Mouse (Mus musculus) kidney, embryonic 14.5 days (tissue): ENCODE data around the gene Ghr. TPM values are rescaled to one million over a fixed set of nuclear protein-coding genes. Genes with fewer than 3 reads are reported as not detected.

Experiments
- ATAC-seq: fragments of 200-750 bp; cut with Nextera tagmentation; 2 replicates; pipeline ENCODE4 v1.8.0; 2017; ENCODE audit warnings: moderate number of reproducible peaks, mild to moderate bottlenecking, moderate TSS enrichment, moderate library complexity; ENCODE audit not compliant: low FRiP score, low TSS enrichment
- H3K27ac ChIP-seq: fragments of 300-500 bp; sonication (generic); 2 replicates; pipeline ENCODE4 v1.5.1; 2014; ENCODE audit warnings: low read depth, mild to moderate bottlenecking, low read length, moderate library complexity, mixed read lengths
- H3K27me3 ChIP-seq: fragments of 300-500 bp; sonication (generic); 2 replicates; pipeline ENCODE4 v1.6.1; 2014; ENCODE audit warnings: mild to moderate bottlenecking, low read length; ENCODE audit not compliant: control insufficient read depth, insufficient read depth
- H3K36me3 ChIP-seq: fragments of 300-500 bp; sonication (generic); 2 replicates; pipeline ENCODE4 v1.6.1; 2014; ENCODE audit warnings: low read length, mixed read lengths; ENCODE audit not compliant: control insufficient read depth, insufficient read depth
- H3K4me1 ChIP-seq: fragments of 300-500 bp; sonication (generic); 2 replicates; pipeline ENCODE4 v1.6.1; 2014; ENCODE audit warnings: low read length, mixed read lengths; ENCODE audit not compliant: control insufficient read depth, insufficient read depth
- H3K4me2 ChIP-seq: fragments of 300-500 bp; sonication (generic); replicated peaks from 2 replicates; pipeline ENCODE4 v1.6.1; 2014; ENCODE audit warnings: low read depth, mild to moderate bottlenecking, low read length
- H3K4me3 ChIP-seq: fragments of 300-500 bp; sonication (generic); 2 replicates; pipeline ENCODE4 v1.5.1; 2014; ENCODE audit warnings: mild to moderate bottlenecking, low read length
- H3K9ac ChIP-seq: fragments of 300-500 bp; sonication (generic); 2 replicates; pipeline ENCODE4 v1.6.1; 2014; ENCODE audit warnings: low read depth, mild to moderate bottlenecking, low read length, moderate library complexity
- H3K9me3 ChIP-seq: fragments of 300-500 bp; sonication (generic); 2 replicates; pipeline ENCODE4 v1.6.1; 2016; ENCODE audit warnings: low read length; ENCODE audit not compliant: control insufficient read depth
- WGBS: fragments of 180-500 bp; shearing (Covaris S2); extraction: QIAGEN DNeasy Blood & Tissue Kit; methylation state at CpG from one replicate; pipeline ENCODE4 v1.1.7; 2014; 5-methylcytosine and 5-hydroxymethylcytosine counted together
- polyA plus RNA-seq: library from polyadenylated mRNA; unstranded; fragments of >200 nt; fragmentation: Nextera tagmentation; extraction: Ambion mirVana; gene quantifications from 2 replicates; pipeline ENCODE4 v1.2.1, GENCODE M21; 2014

Gene Ghr
- polyA plus RNA-seq, 1 experiment from 2014 or later = 81.9 TPM

DNA sequence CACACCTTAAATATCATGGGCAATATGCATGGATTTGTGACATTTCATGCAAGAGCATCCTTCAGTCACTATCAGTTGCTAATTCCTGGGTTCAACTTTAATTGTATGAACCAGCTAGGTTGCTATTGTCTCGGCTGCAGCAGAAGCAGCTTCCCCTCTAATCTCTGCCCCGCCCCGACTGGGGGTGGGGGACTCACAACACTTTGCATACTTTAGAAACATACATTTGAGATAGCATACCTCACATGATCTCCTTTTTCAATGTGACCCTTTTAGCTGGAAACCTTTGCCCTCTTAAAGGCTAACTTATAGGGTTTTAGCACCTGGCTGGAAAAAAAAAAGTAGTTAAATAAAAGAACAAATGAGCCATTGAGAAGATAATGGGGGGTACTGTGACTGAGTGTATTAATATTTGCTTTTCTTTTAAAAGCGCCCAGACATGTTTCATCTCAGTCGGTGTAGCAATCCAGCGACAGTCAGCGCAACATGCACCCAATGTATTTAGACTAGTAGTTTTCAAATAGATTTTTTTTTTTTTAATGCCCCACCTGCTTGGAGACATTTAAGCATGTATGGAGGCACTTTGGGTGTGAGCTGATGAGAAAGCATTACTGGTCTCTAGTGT, 137.9 kb downstream of the Ghr start:
- no peaks in the 10 kb centered on the region for H3K36me3 ChIP-seq
- H3K4me1 ChIP-seq = no peaks in the 10 kb centered on the region
- ATAC-seq = no peak
- H3K27ac ChIP-seq = no peak overlapping the region
- WGBS = 79% methylated on average over 7 of the region's 7 CpGs
- H3K27me3 ChIP-seq = no peaks in the 10 kb centered on the region
- H3K4me3 ChIP-seq = no peak overlapping the region
- H3K4me2 ChIP-seq = no peak overlapping the region
- H3K9ac ChIP-seq = no peak overlapping the region
- H3K9me3 ChIP-seq = no peaks in the 10 kb centered on the region

DNA sequence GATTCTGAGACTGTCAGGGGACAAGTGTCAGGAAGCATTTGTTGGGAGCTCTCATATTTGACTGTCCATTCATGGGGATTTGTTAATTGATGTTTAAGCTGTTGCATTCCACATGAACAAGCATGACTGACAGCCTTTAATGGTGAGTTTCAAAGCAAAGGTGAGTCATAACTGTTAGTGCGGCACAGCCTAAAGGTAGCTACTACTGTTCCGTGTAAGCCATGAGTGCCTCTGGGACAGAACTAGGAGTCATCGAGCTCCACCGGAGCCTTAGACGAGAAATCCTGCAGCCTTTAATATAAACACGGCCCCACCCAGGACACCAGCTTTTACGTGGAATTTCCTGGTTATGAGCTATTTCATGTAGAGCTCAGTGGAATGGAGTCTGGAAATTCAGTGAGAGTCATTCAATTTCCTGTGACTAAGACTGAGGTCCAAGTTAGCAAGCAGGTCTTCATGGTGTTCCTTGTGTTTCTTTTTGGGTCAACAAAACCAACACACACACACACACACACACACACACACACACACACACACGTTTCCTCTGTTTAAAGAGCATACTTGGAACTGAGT, 138.8 kb downstream of the Ghr start:
- H3K9me3 ChIP-seq = no peaks in the 10 kb centered on the region
- H3K4me3 ChIP-seq = no peak overlapping the region
- no peak overlapping the region for H3K4me2 ChIP-seq
- no peaks in the 10 kb centered on the region for H3K4me1 ChIP-seq
- H3K36me3 ChIP-seq = no peaks in the 10 kb centered on the region
- H3K27me3 ChIP-seq = no peaks in the 10 kb centered on the region
- 82% methylated on average over 8 of the region's 8 CpGs for WGBS
- no peak overlapping the region for H3K9ac ChIP-seq
- no peak overlapping the region for H3K27ac ChIP-seq
- no peak for ATAC-seq

DNA sequence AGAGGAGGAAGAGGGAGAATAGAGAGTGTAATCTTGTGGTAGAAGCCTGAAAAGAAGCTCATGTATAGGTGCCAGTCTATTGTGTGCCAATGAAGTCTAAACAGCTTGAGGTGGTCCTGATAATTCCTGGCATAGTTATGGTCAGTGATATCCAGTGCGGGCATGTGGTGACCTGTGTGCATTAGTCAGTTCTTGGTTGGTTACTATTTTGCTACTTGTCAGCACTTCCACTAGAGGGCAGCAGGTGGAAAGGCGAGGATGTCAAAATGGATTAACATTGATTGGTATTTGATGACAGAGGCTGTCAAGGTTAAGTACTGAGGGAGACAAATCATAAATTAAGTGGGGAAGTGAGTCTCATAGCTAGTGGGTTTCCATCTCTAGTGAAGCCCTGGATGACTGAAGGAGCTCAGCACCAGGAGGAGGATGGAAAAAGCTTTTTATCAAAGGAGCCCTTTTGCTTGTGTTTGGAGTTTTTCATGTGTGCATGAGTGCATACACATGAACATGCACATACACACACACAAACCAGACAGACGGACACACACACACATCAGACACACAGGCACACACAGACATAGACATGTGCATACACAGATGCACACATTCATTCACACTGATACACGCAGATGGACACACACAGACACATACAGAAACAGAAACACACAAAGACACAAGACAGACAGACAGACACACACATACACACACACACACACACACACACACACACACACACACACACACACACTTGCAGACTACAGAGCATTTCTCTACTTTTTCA, 141.6 kb downstream of the Ghr start:
- 59% methylated on average over 4 of the region's 4 CpGs for WGBS
- Histone ChIP-seq H3K4me3 (no peak overlapping the region), H3K27me3 (no peaks in the 10 kb centered on the region), H3K9ac (no peak overlapping the region), H3K9me3 (no peaks in the 10 kb centered on the region), H3K36me3 (no peaks in the 10 kb centered on the region), H3K4me2 (no peak overlapping the region), H3K4me1 (no peaks in the 10 kb centered on the region), H3K27ac (no peak overlapping the region)
- ATAC-seq = no peak

DNA sequence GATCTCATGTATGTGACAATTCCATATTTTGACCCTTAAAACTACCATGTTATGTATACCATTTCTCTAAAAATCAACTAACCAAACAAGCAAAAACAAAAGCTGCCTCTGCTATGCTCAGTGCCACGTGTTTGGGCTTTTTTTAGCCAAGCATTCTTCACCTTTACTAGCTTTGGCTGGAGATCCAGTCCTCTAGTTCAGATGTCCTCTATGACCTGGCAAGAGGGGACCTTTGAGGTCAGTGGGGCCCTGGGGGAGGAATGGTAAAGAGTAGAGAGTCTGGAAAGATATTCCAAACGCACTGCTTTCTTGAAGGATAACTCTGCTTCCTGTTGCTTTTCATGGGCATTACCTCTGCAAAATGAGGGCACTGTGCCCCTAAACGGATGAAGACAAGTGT, 145.9 kb downstream of the Ghr start:
- H3K27me3 ChIP-seq = no peaks in the 10 kb centered on the region
- H3K9me3 ChIP-seq = no peaks in the 10 kb centered on the region
- no peak overlapping the region for H3K9ac ChIP-seq
- H3K27ac ChIP-seq = no peak overlapping the region
- H3K36me3 ChIP-seq = no peaks in the 10 kb centered on the region
- 46% methylated on average over 3 of the region's 3 CpGs for WGBS
- no peak overlapping the region for H3K4me3 ChIP-seq
- ATAC-seq = no peak
- H3K4me2 ChIP-seq = no peak overlapping the region
- H3K4me1 ChIP-seq = peaks cover 13% of the 10 kb centered on the region; the same call in 1 of the 2 replicates

DNA sequence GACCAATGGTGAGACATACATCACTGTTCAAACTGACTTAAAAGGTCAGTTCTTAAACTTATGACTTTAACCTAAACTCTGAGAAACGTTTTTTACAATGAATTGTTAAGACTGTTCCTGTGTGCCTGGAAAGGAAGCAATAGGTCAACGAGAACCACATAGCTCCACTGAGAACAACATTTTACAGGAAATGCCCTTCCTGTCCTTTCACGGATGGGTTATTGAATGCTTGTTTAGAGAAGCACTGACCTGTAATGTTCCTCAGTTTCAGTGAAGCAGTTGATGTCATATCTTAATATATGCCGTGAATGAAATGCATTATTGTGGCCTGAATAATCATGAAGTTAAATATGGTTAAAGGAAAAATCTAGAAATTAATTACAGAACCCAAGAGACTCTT, 147.7 kb downstream of the Ghr start:
- H3K27me3 ChIP-seq = no peaks in the 10 kb centered on the region
- ATAC-seq = peak; percentile 56
- no peaks in the 10 kb centered on the region for H3K36me3 ChIP-seq
- no peak overlapping the region for H3K27ac ChIP-seq
- H3K4me3 ChIP-seq = no peak overlapping the region
- H3K9me3 ChIP-seq = no peaks in the 10 kb centered on the region
- 6% methylated on average over 4 of the region's 4 CpGs for WGBS
- peaks cover 14% of the 10 kb centered on the region; the same call in 1 of the 2 replicates for H3K4me1 ChIP-seq
- no peak overlapping the region for H3K9ac ChIP-seq
- no peak overlapping the region for H3K4me2 ChIP-seq

DNA sequence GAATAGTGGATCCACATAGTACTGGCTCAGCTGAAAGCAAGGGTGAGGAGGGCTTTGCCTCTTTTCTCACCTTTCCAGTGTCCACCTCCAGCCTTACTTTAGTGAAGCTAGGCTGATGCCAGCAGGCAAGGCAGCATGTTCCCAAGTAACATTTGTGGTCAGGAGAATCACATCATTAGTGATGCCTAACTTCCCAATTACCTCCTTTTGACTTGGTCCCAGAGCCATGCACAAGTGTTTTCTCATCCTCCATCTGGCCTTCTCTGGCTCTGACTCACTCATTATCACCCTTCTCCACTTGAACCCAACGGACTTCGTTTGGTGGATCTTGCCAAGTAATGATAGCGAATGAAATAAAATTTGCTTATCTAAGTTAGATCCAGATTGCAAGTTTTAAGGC, 148.8 kb downstream of the Ghr start:
- Histone ChIP-seq H3K27ac (no peak overlapping the region), H3K27me3 (no peaks in the 10 kb centered on the region), H3K9ac (no peak overlapping the region), H3K4me2 (no peak overlapping the region), H3K4me3 (no peak overlapping the region), H3K4me1 (peaks cover 17% of the 10 kb centered on the region; the same call in 1 of the 2 replicates), H3K36me3 (no peaks in the 10 kb centered on the region), H3K9me3 (no peaks in the 10 kb centered on the region)
- 85% methylated on average over 3 of the region's 3 CpGs for WGBS
- ATAC-seq = no peak

DNA sequence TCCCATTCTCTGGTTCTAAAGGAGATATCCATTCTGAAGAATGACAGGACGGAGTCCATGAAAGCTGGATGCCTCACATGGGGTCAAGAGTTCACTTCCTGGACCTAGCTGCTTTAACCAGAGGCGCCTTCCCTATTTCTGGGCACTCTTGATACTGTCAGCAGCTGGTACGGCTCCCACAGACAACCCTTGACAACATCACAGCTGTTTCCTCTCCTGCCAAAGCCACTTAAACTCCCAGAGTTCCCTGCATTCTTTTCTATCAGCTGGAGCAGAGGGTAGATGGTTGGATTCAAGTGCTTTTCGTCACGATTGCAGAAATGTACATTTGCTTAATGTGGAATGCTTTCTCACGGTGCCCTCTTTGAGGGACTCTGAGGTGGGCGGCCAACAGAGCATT, 150.0 kb downstream of the Ghr start:
- peak overlapping the region; percentile 56; the same call in 1 of the 2 replicates for H3K27ac ChIP-seq
- WGBS = 32% methylated on average over 7 of the region's 7 CpGs

GRCm38 (mm10) chr15:3432823-3433222, 150.5 kb downstream of the Ghr start:
- no peak overlapping the region for H3K9ac ChIP-seq
- H3K27me3 ChIP-seq = no peaks in the 10 kb centered on the region
- H3K27ac ChIP-seq = peak overlapping the region; percentile 56; the same call in 1 of the 2 replicates
- H3K9me3 ChIP-seq = no peaks in the 10 kb centered on the region
- peaks cover 17% of the 10 kb centered on the region; the same call in 1 of the 2 replicates for H3K4me1 ChIP-seq
- H3K36me3 ChIP-seq = no peaks in the 10 kb centered on the region
- ATAC-seq = peak; percentile 37; the same call in 1 of the 2 replicates
- no peak overlapping the region for H3K4me2 ChIP-seq
- 46% methylated on average over 1 of the region's 1 CpGs for WGBS
- H3K4me3 ChIP-seq = no peak overlapping the region

More for the DNA sequence above, 150.0 kb downstream of the Ghr start:
- ATAC-seq = peak; percentile 80
- H3K4me3 ChIP-seq = no peak overlapping the region
- H3K9me3 ChIP-seq = no peaks in the 10 kb centered on the region
- no peak overlapping the region for H3K4me2 ChIP-seq
- no peak overlapping the region for H3K9ac ChIP-seq
- H3K4me1 ChIP-seq = peaks cover 17% of the 10 kb centered on the region; the same call in 1 of the 2 replicates
- H3K36me3 ChIP-seq = no peaks in the 10 kb centered on the region
- no peaks in the 10 kb centered on the region for H3K27me3 ChIP-seq

DNA sequence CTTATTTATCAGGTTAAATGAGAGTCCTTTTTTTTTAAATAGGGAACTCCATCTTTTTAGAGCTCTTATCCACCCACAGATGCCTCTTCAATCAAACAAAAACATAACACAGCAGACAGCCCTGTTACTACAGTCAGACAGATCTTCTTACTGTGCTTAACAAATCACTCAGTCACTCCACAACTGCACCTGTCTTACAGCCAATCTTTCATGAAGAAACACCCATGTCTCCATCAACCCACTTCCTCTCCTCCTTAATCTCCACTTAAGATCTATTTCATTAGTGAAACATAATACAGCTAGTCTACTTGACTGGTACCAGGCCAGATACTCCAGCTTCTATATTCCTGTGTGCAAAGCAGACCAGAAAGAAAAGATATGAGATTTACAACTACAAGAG, 153.9 kb downstream of the Ghr start:
- no peaks in the 10 kb centered on the region for H3K36me3 ChIP-seq
- peaks cover 21% of the 10 kb centered on the region; the same call in 1 of the 2 replicates for H3K4me1 ChIP-seq
- ATAC-seq = peak; percentile 53; the same call in 1 of the 2 replicates

More for the DNA sequence above, 153.9 kb downstream of the Ghr start:
- Histone ChIP-seq H3K9ac (no peak overlapping the region), H3K4me3 (no peak overlapping the region), H3K27me3 (no peaks in the 10 kb centered on the region), H3K9me3 (no peaks in the 10 kb centered on the region), H3K4me2 (no peak overlapping the region), H3K27ac (no peak overlapping the region)
